Mouse (Mus musculus) myocyte (in vitro differentiated cells): ENCODE data around the gene Ankrd33b.

Experiments
- CEBPB ChIP-seq: IDR thresholded peaks from 2 replicates; pipeline ENCODE4 v1.6.1; 2011; ENCODE audit warnings: mild to moderate bottlenecking, moderate library complexity; ENCODE audit not compliant: poor library complexity, insufficient read depth, severe bottlenecking
- MAX ChIP-seq: IDR thresholded peaks from one replicate; pipeline ENCODE4 v1.6.1; 2011; ENCODE audit warnings: low read depth, mild to moderate bottlenecking, control low read depth
- MYOD1 ChIP-seq, 3 experiments: IDR thresholded peaks; one replicate each; pipeline ENCODE4 v1.6.1; 2011; ENCODE audit warnings: control low read depth in 2 of 3, low read depth in 2 of 3, mild to moderate bottlenecking in 2 of 3, moderate library complexity in 1 of 3; ENCODE audit not compliant: insufficient read length in 2 of 3, control insufficient read depth in 1 of 3
- MYOG ChIP-seq, 3 experiments: IDR thresholded peaks; one replicate each; pipeline ENCODE4 v1.6.1; 2011; ENCODE audit warnings: control low read depth in 2 of 3, low read depth in 2 of 3, mild to moderate bottlenecking in 2 of 3; ENCODE audit not compliant: insufficient read length in 2 of 3, control insufficient read depth in 1 of 3, insufficient read depth in 1 of 3
- POLR2A ChIP-seq: IDR thresholded peaks from one replicate; pipeline ENCODE4 v1.6.1; 2011; ENCODE audit warnings: low read depth, mild to moderate bottlenecking, control low read depth, moderate library complexity; ENCODE audit not compliant: insufficient read length
- TCF12 ChIP-seq: IDR thresholded peaks from one replicate; pipeline ENCODE4 v1.6.1; 2011; ENCODE audit warnings: mild to moderate bottlenecking, control low read depth; ENCODE audit not compliant: poor library complexity, insufficient read depth, severe bottlenecking
- USF1 ChIP-seq: IDR thresholded peaks from one replicate; pipeline ENCODE4 v1.6.1; 2011; ENCODE audit warnings: low read depth, mild to moderate bottlenecking, control low read depth, moderate library complexity

DNA sequence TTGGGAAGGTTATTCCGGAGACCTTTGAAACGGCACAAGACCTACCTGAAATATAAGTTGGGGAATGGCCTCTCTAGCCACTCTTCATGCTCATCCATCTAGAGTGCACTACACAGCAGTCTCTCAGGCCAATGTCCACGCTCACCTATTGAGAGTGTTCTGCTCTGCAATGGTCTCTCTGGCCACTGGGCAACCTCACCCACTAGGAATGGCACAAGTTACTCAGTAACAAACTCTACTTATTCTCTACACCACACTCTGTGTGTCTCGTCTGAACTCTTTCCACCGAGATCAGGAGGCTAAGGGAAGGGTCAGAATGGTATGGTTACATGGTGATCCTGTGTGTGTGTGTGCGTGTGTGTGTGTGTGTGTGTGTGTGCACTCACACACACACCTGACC, 7.7 kb downstream of the Ankrd33b start:
- TF ChIP-seq POLR2A, result no peak
- TF ChIP-seq MYOG (IDR thresholded peaks at IDR 0.05; ENCODE audit: control insufficient read depth in 1 of 3, insufficient read depth in 1 of 3, insufficient read length in 2 of 3, low read depth in 2 of 3), result no peak
- TF ChIP-seq USF1, result no peak
- no peak for TF ChIP-seq TCF12
- no peak for TF ChIP-seq MYOD1 (IDR thresholded peaks at IDR 0.05; ENCODE audit: control insufficient read depth in 1 of 3, insufficient read length in 2 of 3, low read depth in 2 of 3)
- no peak for TF ChIP-seq MAX
- no peak for TF ChIP-seq CEBPB
